Mouse (Mus musculus) cerebellum, postnatal 36 days (tissue): Measurements from ENCODE around the gene Olfr504.
"Not testable (repeated sequence)": the region's sequence is repeated elsewhere in the genome, so short reads cannot be mapped to it uniquely, and the experiment has no call there.

Experiments
- DNase-seq, 2 experiments: peaks; one replicate each; pipeline ENCODE4 v3.0.0; 2021 to 2022; ENCODE audit warnings: mixed read lengths in 2 of 2

Gene Olfr504

DNA sequence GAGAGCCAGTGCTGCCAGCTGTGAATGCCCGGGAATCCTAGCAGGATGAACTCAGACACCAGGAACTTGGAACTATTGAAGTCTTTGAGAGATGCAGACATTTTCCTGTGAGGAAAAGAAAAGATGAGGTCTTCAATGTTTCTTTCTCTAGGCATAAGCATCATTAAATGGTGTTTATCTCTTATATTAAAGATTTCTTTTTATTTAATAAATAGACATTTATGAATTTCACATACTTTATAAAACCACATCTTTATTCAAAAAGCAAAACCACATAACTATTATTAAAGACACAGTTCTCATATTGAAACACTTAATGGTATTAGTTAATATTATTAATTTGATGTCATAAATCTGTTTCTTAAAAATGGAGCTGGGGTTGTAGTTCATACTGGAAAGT lies at the start of gene Olfr504:
Olfr504 (minus strand) TSS at position 101 of the 400 bp plus-strand sequence.
- DNase-seq, result no peak

DNA sequence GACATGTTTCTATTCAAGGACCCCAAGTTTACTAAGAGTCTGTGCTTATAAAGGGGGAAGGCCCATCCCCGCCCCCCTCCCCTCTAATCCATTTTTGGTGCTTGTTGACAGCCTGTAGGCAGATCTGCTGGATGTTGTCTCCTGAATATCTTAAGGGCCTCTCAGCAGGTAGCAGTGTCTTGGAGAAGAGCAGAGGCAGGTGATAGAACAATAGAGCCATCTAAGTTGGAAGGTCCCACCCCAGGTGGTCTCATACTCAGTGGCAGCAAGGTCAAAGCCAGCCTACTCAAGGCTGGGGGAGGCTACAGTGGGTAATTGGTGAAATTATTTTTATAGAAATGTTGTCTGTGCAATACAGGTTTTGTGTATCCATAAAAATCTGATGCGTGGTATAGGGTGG lies 48.5 kb upstream of the Olfr504 start:
- no peak for DNase-seq

DNA sequence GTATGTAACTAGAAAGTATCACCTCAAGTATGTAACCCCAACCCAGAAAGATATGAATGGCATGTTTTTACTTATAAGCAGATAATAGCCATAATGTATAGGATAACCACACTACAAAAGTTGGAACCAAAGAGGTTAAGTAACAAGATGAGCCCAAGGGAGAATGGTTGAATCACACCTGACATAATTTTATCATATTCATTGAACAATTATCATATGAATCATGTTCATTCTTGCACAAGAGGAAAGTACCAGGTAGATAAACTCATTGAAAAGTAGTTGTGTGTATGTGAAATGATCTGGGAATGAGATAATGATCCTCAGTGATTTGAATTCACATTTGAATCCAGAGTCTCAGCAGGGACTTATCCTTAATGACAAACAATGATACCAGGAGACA lies 44.9 kb upstream of the Olfr504 start, which contains the start of gene Olfr506:
Olfr506 (plus strand) TSS at position 301 of the 400 bp plus-strand sequence.
- no peak for DNase-seq

DNA sequence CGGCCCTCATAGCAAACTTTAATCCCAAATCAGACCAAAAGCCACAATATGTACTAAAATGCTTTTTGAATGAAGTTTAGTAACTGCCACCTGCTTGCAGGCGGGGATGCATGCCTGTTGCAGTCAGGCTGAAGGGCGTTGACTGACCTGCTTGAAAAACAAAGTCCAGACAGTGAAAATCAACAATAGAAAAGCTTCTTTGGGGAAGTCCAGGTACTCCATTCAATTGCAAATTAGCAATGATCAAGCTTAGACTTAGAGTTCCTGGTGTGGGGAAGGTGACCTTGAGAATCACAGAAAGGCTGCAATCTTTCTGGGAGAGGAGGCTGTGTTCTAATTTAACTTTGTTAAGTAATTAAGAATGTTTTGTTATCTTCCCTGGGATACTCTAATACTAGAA lies 36.3 kb upstream of the Olfr504 start:
- not testable (repeated sequence) for DNase-seq

DNA sequence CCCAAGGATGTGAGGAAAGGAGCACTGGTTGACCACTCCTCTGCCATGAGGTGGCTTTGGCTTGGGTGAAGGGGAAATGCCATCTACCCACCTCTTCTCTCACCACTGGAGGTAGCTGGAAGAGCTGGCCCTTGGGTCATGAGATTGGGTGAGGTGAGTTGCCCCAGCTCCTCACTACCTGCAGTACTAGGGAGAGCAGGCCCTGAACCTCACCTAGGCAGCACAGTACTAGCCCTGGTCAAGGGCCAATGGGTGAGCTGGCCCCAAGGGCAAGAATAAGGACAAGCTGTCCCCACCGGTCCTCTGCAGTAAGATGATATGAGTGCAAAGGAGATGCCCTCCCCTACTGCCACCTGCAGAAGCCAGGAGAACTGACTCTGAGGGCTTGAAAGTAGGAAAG lies 24.2 kb upstream of the Olfr504 start:
- DNase-seq, result no peak

DNA sequence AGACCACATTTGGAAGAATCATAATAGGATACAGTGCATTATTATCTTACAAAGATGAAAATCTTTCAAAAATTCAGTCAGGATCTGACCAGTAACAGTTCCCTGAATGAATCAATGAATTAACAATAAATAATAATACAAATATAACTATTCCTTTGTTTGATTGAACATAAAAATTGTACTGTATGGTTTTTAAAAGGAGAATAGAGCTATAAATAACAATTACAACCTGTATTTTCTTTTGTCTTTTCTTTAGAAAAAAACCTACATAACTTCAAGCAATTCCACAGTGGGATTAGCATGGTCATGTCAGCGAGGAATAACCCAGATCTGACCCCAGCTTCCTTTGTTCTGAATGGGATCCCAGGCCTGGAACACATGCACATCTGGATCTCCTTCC lies 21.4 kb downstream of the Olfr504 start, which contains the start of gene Olfr503:
Olfr503 (plus strand) TSS at position 301 of the 400 bp plus-strand sequence.
- DNase-seq, result not testable (repeated sequence)

DNA sequence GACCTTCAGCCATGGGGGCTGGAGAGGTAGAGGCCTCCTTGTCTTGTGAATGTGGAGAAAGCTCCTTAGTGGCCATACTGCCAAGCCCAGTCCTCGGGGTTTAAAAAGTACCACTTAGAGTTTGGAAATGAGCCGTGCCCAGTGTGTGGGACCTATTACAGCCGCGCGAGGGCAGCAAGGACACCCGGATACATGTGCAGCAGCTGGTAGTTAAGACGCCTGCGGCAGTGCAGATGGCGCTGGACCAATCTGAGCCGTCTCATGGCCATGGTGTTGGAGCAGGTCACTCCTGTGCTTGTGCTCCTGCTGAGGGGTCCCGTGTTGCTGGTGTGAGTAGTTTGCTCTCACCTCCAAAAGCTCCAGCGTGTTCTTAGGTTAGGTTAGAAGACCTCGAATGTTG lies 23.2 kb downstream of the Olfr504 start:
- DNase-seq, result no peak

DNA sequence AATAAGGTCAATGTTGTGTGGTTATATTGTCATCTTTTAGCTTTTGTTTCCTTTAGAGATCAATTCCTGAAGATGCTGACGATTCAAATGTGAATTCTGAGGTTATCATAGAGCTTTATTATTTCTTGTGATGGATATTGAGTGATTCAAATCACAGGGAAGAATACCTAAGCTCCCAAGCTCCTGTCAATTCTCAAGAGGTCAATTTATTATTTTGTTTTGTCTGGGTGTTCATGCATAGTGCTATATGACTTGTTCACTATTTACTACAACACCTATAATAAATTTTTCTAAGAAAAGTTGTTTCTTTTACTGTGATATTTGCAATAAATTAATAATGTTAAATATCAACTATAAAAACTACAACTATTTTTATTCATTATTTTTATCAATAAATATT lies 40.6 kb downstream of the Olfr504 start, which contains the start of gene Olfr502:
Olfr502 (minus strand) TSS at position 101 of the 400 bp plus-strand sequence.
- DNase-seq, result no peak
